In the genomic region with DNA sequence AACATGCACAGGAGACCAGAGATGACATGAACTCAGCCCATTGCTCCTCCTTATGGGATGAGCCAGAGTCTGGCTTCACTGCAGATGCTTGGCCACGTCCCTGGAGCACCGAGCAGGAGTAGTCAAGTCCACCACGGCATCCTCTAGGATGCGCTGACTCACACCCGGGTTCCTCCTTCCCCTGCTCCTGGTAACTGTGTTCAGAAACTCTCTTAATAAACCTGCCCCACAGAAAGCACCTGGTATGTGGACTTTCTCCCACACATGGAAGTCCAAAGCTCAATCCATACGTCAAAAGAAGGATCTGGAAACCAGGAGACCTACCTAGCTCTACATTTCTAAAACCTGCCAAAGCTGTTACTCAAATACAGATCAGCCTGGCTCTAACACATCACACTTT, we compare ENCODE assay signal across 29 mouse cellular contexts.
A peak's percentile ranks its signal among the peaks of the same experiment; 100 is the strongest.
DNase-seq lines count a peak whose midpoint lies in the region; ATAC-seq and TF ChIP-seq lines count a peak whose summit lies in the region.
"Had no signal": no experiment of that assay in that cellular context is flagged by ENCODE, and none has a peak within 500 bp of the region (broad histone marks: within the 10 kb centered on the region; RNA-seq: fewer than 3 reads in every experiment).

No protein-coding gene starts in this region.

- no peaks in the 10 kb centered on the region for H3K27me3 ChIP-seq in intestine, postnatal 0 days (replicated peaks; ENCODE audit: control insufficient read depth, insufficient read depth, low read length)
- H3K27me3 ChIP-seq in stomach, postnatal 0 days (ENCODE audit: control insufficient read depth, insufficient read depth, low read length), result no peaks in the 10 kb centered on the region
- H3K27me3 ChIP-seq: CH12.LX; embryonic facial prominence, embryonic 12.5 days; embryonic facial prominence, embryonic 15.5 days; heart, embryonic 13.5 days; Patski had no signal

- peaks cover 13% of the 10 kb centered on the region for H3K4me1 ChIP-seq in intestine, postnatal 0 days (replicated peaks; ENCODE audit: control insufficient read depth, insufficient read depth, low read length)
- H3K4me1 ChIP-seq in stomach, postnatal 0 days (replicated peaks; ENCODE audit: control insufficient read depth, insufficient read depth), result no peaks in the 10 kb centered on the region
- H3K4me1 ChIP-seq: embryonic facial prominence, embryonic 12.5 days; embryonic facial prominence, embryonic 15.5 days had no signal

- no peak for TF ChIP-seq CTCF in intestine, postnatal 0 days (IDR thresholded peaks at IDR 0.05; ENCODE audit: low read depth)
- TF ChIP-seq CTCF in stomach, postnatal 0 days (IDR thresholded peaks at IDR 0.05; ENCODE audit: low read depth), result no peak

- no peak overlapping the region for H3K9ac ChIP-seq in intestine, postnatal 0 days (ENCODE audit: low read depth, low read length)
- H3K9ac ChIP-seq in stomach, postnatal 0 days (ENCODE audit: low read length), result no peak overlapping the region
- H3K9ac ChIP-seq: embryonic facial prominence, embryonic 12.5 days; embryonic facial prominence, embryonic 15.5 days; forebrain, postnatal 0 days; heart, embryonic 13.5 days; hindbrain, embryonic 14.5 days had no signal

- H3K9me3 ChIP-seq in intestine, postnatal 0 days (ENCODE audit: control insufficient read depth), result no peaks in the 10 kb centered on the region
- H3K9me3 ChIP-seq in stomach, postnatal 0 days (ENCODE audit: control insufficient read depth, low read length), result no peaks in the 10 kb centered on the region
- H3K9me3 ChIP-seq: embryonic facial prominence, embryonic 12.5 days; embryonic facial prominence, embryonic 15.5 days; G1E; heart, embryonic 10.5 days; heart, embryonic 13.5 days had no signal

- no peak for TF ChIP-seq EP300 in stomach, postnatal 0 days (optimal IDR thresholded peaks at IDR 0.05)

- no peaks in the 10 kb centered on the region for H3K36me3 ChIP-seq in intestine, postnatal 0 days (ENCODE audit: control insufficient read depth, insufficient read depth)
- no peaks in the 10 kb centered on the region for H3K36me3 ChIP-seq in stomach, postnatal 0 days (ENCODE audit: control insufficient read depth, insufficient read depth, low read length)
- H3K36me3 ChIP-seq: embryonic facial prominence, embryonic 12.5 days; embryonic facial prominence, embryonic 15.5 days; G1E; heart, embryonic 10.5 days; heart, embryonic 13.5 days had no signal

- 48% methylated on average over 6 of the region's 6 CpGs for WGBS in intestine, postnatal 0 days
- WGBS in stomach, postnatal 0 days, result 77% methylated on average over 6 of the region's 6 CpGs

- H3K27ac ChIP-seq in intestine, postnatal 0 days (ENCODE audit: low read depth, low read length), result peak overlapping the region; percentile 65
- H3K27ac ChIP-seq in stomach, postnatal 0 days (replicated peaks), result no peak overlapping the region
- H3K27ac ChIP-seq: embryonic facial prominence, embryonic 12.5 days; embryonic facial prominence, embryonic 15.5 days; heart, embryonic 10.5 days; heart, embryonic 13.5 days; hindbrain, embryonic 14.5 days; hindbrain, postnatal 0 days had no signal

- peak; percentile 76 for DNase-seq in heart, adult 11 months
- DNase-seq in heart, adult 8-10 months (ENCODE audit: low spot score), result no peak
- no peak for DNase-seq in stomach, postnatal 0 days (ENCODE audit: low spot score)
- DNase-seq in thymus, postnatal 4 days, result no peak
- no peak for DNase-seq in gastrocnemius, postnatal 10 days
- DNase-seq: adrenal gland, postnatal 10 days; adrenal gland, postnatal 36 days; B cell, adult 2 months; cerebellum, adult 11 months; cerebellum, adult 2 months; cerebellum, adult 9-11 months; cerebellum, postnatal 25 days; forebrain, postnatal 0 days; gastrocnemius, postnatal 14 days; heart, adult 18-20 months; heart, postnatal 14 days; heart, postnatal 4 days had no signal

- peak; percentile 85 for ATAC-seq in intestine, postnatal 0 days
- ATAC-seq in stomach, postnatal 0 days (ENCODE audit: low FRiP score, low TSS enrichment), result peak; percentile 39; the same call in 1 of the 2 replicates
- ATAC-seq: forebrain, embryonic 14.5 days; forebrain, postnatal 0 days; hindbrain, postnatal 0 days; inflammation-experienced regulatory T-cells, adult 6 months; Patski had no signal

- H3K4me3 ChIP-seq in intestine, postnatal 0 days (ENCODE audit: low read depth, low read length), result no peak overlapping the region
- H3K4me3 ChIP-seq in stomach, postnatal 0 days (ENCODE audit: low read depth, low read length), result no peak overlapping the region
- H3K4me3 ChIP-seq: embryonic facial prominence, embryonic 12.5 days; embryonic facial prominence, embryonic 15.5 days; heart, embryonic 10.5 days; heart, embryonic 13.5 days had no signal

- peak overlapping the region; percentile 37 for H3K4me2 ChIP-seq in intestine, postnatal 0 days (replicated peaks; ENCODE audit: low read depth)
- H3K4me2 ChIP-seq in stomach, postnatal 0 days (replicated peaks; ENCODE audit: low read depth), result no peak overlapping the region
- H3K4me2 ChIP-seq: embryonic facial prominence, embryonic 12.5 days; embryonic facial prominence, embryonic 15.5 days; heart, embryonic 13.5 days; hindbrain, embryonic 14.5 days had no signal
